Mouse (Mus musculus): ENCODE data around the gene Vnn3. TPM values are rescaled to one million over a fixed set of nuclear protein-coding genes. Genes with fewer than 3 reads are reported as not detected.

Gene Vnn3
- polyA plus RNA-seq, 1 experiment from 2014 or later = not detected

GRCm38 (mm10) chr10:23816241-23816640 lies 35.0 kb upstream of the Vnn3 start:
- Histone ChIP-seq H3K9me3 (ENCODE audit: control insufficient read depth, low read length) (no peaks in the 10 kb centered on the region), H3K4me2 (ENCODE audit: low read depth, low read length, severe bottlenecking) (no peak overlapping the region), H3K27me3 (ENCODE audit: control insufficient read depth, insufficient read depth, low read length) (no peaks in the 10 kb centered on the region), H3K36me3 (ENCODE audit: control insufficient read depth, insufficient read depth, low read length) (no peaks in the 10 kb centered on the region), H3K9ac (ENCODE audit: low read length) (no peak overlapping the region), H3K27ac (ENCODE audit: low read depth, low read length) (no peak overlapping the region), H3K4me1 (replicated peaks; ENCODE audit: control insufficient read depth, insufficient read depth, low read length) (no peaks in the 10 kb centered on the region), H3K4me3 (ENCODE audit: low read depth, low read length) (no peak overlapping the region)
- DNase-seq (ENCODE audit: low spot score) (no peak), ATAC-seq (replicated peaks; ENCODE audit: low FRiP score) (no peak)
- 93% methylated on average over 7 of the region's 7 CpGs for WGBS

- ATAC-seq (replicated peaks; ENCODE audit: low FRiP score) (no peak), DNase-seq (ENCODE audit: low spot score) (no peak)
- WGBS = 92% methylated on average over 7 of the region's 7 CpGs
- H3K4me1 ChIP-seq (replicated peaks; ENCODE audit: control insufficient read depth, insufficient read depth, low read length) = no peaks in the 10 kb centered on the region
- H3K27ac ChIP-seq (ENCODE audit: low read depth, low read length) = no peak overlapping the region
- no peak overlapping the region for H3K4me2 ChIP-seq (ENCODE audit: low read depth, low read length, severe bottlenecking)
- no peaks in the 10 kb centered on the region for H3K9me3 ChIP-seq (ENCODE audit: control insufficient read depth, low read length)
- H3K27me3 ChIP-seq (ENCODE audit: control insufficient read depth, insufficient read depth, low read length) = no peaks in the 10 kb centered on the region
- no peak overlapping the region for H3K4me3 ChIP-seq (ENCODE audit: low read depth, low read length)
- H3K36me3 ChIP-seq (ENCODE audit: control insufficient read depth, insufficient read depth, low read length) = no peaks in the 10 kb centered on the region; the same call in 1 of the 2 replicates
- H3K9ac ChIP-seq (ENCODE audit: low read length) = no peak overlapping the region
These were observed 24.7 kb upstream of the Vnn3 start for GRCm38 (mm10) chr10:23826516-23826915.

- no peak overlapping the region for H3K4me3 ChIP-seq (ENCODE audit: low read depth, low read length)
- no peak for ATAC-seq (replicated peaks; ENCODE audit: low FRiP score)
These were observed 15.0 kb upstream of the Vnn3 start for GRCm38 (mm10) chr10:23836003-23836964.

GRCm38 (mm10) chr10:23837115-23837514 lies 14.1 kb upstream of the Vnn3 start:
- Histone ChIP-seq H3K9ac (ENCODE audit: low read length) (no peak overlapping the region), H3K27ac (ENCODE audit: low read depth, low read length) (no peak overlapping the region), H3K4me3 (ENCODE audit: low read depth, low read length) (no peak overlapping the region), H3K9me3 (ENCODE audit: control insufficient read depth, low read length) (no peaks in the 10 kb centered on the region), H3K4me2 (ENCODE audit: low read depth, low read length, severe bottlenecking) (no peak overlapping the region), H3K36me3 (ENCODE audit: control insufficient read depth, insufficient read depth, low read length) (no peaks in the 10 kb centered on the region), H3K4me1 (replicated peaks; ENCODE audit: control insufficient read depth, insufficient read depth, low read length) (no peaks in the 10 kb centered on the region), H3K27me3 (ENCODE audit: control insufficient read depth, insufficient read depth, low read length) (no peaks in the 10 kb centered on the region)
- DNase-seq (ENCODE audit: low spot score) = no peak
- 77% methylated on average over 3 of the region's 3 CpGs for WGBS
- no peak for ATAC-seq (replicated peaks; ENCODE audit: low FRiP score)

More at GRCm38 (mm10) chr10:23836003-23836964, 15.0 kb upstream of the Vnn3 start:
- Histone ChIP-seq H3K9me3 (ENCODE audit: control insufficient read depth, low read length) (no peaks in the 10 kb centered on the region), H3K27ac (ENCODE audit: low read depth, low read length) (no peak overlapping the region), H3K36me3 (ENCODE audit: control insufficient read depth, insufficient read depth, low read length) (no peaks in the 10 kb centered on the region), H3K4me1 (replicated peaks; ENCODE audit: control insufficient read depth, insufficient read depth, low read length) (no peaks in the 10 kb centered on the region), H3K9ac (ENCODE audit: low read length) (no peak overlapping the region), H3K4me2 (ENCODE audit: low read depth, low read length, severe bottlenecking) (no peak overlapping the region), H3K27me3 (ENCODE audit: control insufficient read depth, insufficient read depth, low read length) (no peaks in the 10 kb centered on the region)
- no peak for DNase-seq (ENCODE audit: low spot score)
- WGBS = 86% methylated on average over 9 of the region's 9 CpGs

GRCm38 (mm10) chr10:23838910-23839309 lies 12.4 kb upstream of the Vnn3 start:
- WGBS = 96% methylated on average over 3 of the region's 3 CpGs
- H3K27ac ChIP-seq (ENCODE audit: low read depth, low read length) = no peak overlapping the region
- H3K9me3 ChIP-seq (ENCODE audit: control insufficient read depth, low read length) = no peaks in the 10 kb centered on the region
- no peak for DNase-seq (ENCODE audit: low spot score)
- no peaks in the 10 kb centered on the region for H3K27me3 ChIP-seq (ENCODE audit: control insufficient read depth, insufficient read depth, low read length)
- no peak overlapping the region for H3K4me2 ChIP-seq (ENCODE audit: low read depth, low read length, severe bottlenecking)
- H3K4me1 ChIP-seq (replicated peaks; ENCODE audit: control insufficient read depth, insufficient read depth, low read length) = no peaks in the 10 kb centered on the region
- no peak overlapping the region for H3K4me3 ChIP-seq (ENCODE audit: low read depth, low read length)
- no peak overlapping the region for H3K9ac ChIP-seq (ENCODE audit: low read length)
- ATAC-seq (replicated peaks; ENCODE audit: low FRiP score) = no peak
- no peaks in the 10 kb centered on the region for H3K36me3 ChIP-seq (ENCODE audit: control insufficient read depth, insufficient read depth, low read length)

GRCm38 (mm10) chr10:23839368-23839767 lies 11.9 kb upstream of the Vnn3 start:
- DNase-seq (ENCODE audit: low spot score) = no peak
- no peak overlapping the region for H3K4me3 ChIP-seq (ENCODE audit: low read depth, low read length)
- no peak for ATAC-seq (replicated peaks; ENCODE audit: low FRiP score)
- H3K36me3 ChIP-seq (ENCODE audit: control insufficient read depth, insufficient read depth, low read length) = no peaks in the 10 kb centered on the region
- no peak overlapping the region for H3K4me2 ChIP-seq (ENCODE audit: low read depth, low read length, severe bottlenecking)
- H3K4me1 ChIP-seq (replicated peaks; ENCODE audit: control insufficient read depth, insufficient read depth, low read length) = no peaks in the 10 kb centered on the region
- WGBS = 59% methylated on average over 9 of the region's 9 CpGs
- H3K27ac ChIP-seq (ENCODE audit: low read depth, low read length) = no peak overlapping the region
- H3K9me3 ChIP-seq (ENCODE audit: control insufficient read depth, low read length) = no peaks in the 10 kb centered on the region
- no peak overlapping the region for H3K9ac ChIP-seq (ENCODE audit: low read length)
- H3K27me3 ChIP-seq (ENCODE audit: control insufficient read depth, insufficient read depth, low read length) = no peaks in the 10 kb centered on the region

GRCm38 (mm10) chr10:23840496-23840895 lies 10.8 kb upstream of the Vnn3 start:
- H3K27ac ChIP-seq (ENCODE audit: low read depth, low read length) = no peak overlapping the region
- DNase-seq (ENCODE audit: low spot score) (no peak), ATAC-seq (replicated peaks; ENCODE audit: low FRiP score) (no peak)
- no peak overlapping the region for H3K4me2 ChIP-seq (ENCODE audit: low read depth, low read length, severe bottlenecking)
- no peaks in the 10 kb centered on the region for H3K9me3 ChIP-seq (ENCODE audit: control insufficient read depth, low read length)
- H3K4me3 ChIP-seq (ENCODE audit: low read depth, low read length) = no peak overlapping the region
- no peak overlapping the region for H3K9ac ChIP-seq (ENCODE audit: low read length)
- H3K36me3 ChIP-seq (ENCODE audit: control insufficient read depth, insufficient read depth, low read length) = no peaks in the 10 kb centered on the region
- no peaks in the 10 kb centered on the region for H3K4me1 ChIP-seq (replicated peaks; ENCODE audit: control insufficient read depth, insufficient read depth, low read length)
- WGBS = 80% methylated on average over 4 of the region's 4 CpGs
- no peaks in the 10 kb centered on the region for H3K27me3 ChIP-seq (ENCODE audit: control insufficient read depth, insufficient read depth, low read length)

- H3K9ac ChIP-seq (ENCODE audit: low read length) = no peak overlapping the region
These were observed 834 bp downstream of the Vnn3 start for GRCm38 (mm10) chr10:23852096-23852495.

More at GRCm38 (mm10) chr10:23852096-23852495, 834 bp downstream of the Vnn3 start:
- Histone ChIP-seq H3K4me2 (ENCODE audit: low read depth, low read length, severe bottlenecking) (no peak overlapping the region), H3K27me3 (ENCODE audit: control insufficient read depth, insufficient read depth, low read length) (no peaks in the 10 kb centered on the region), H3K9me3 (ENCODE audit: control insufficient read depth, low read length) (no peaks in the 10 kb centered on the region), H3K36me3 (ENCODE audit: control insufficient read depth, insufficient read depth, low read length) (no peaks in the 10 kb centered on the region), H3K27ac (ENCODE audit: low read depth, low read length) (no peak overlapping the region), H3K4me3 (ENCODE audit: low read depth, low read length) (no peak overlapping the region), H3K4me1 (replicated peaks; ENCODE audit: control insufficient read depth, insufficient read depth, low read length) (no peaks in the 10 kb centered on the region)
- no peak for ATAC-seq (replicated peaks; ENCODE audit: low FRiP score)
- WGBS = 84% methylated on average over 2 of the region's 2 CpGs
- no peak for DNase-seq (ENCODE audit: low spot score)

All from forebrain, embryonic 11.5 days (tissue).